Mouse (Mus musculus) small intestine, adult 2 months (tissue): ENCODE measurements around the gene Ppme1. TPM values are rescaled to one million over a fixed set of nuclear protein-coding genes. Genes with fewer than 3 reads are reported as not detected.

Experiments
- H3K27ac ChIP-seq: fragments of 200-500 bp; 2 replicates; pipeline ENCODE4 v1.5.1; 2012; ENCODE audit warnings: low read depth, low read length, control low read depth, inconsistent platforms; ENCODE audit not compliant: insufficient read depth
- H3K27me3 ChIP-seq: fragments of 200-500 bp; 2 replicates; pipeline ENCODE4 v1.6.1; 2012; ENCODE audit warnings: mild to moderate bottlenecking, moderate library complexity, low read length, inconsistent platforms; ENCODE audit not compliant: control insufficient read depth, insufficient read depth
- H3K36me3 ChIP-seq: fragments of 200-500 bp; 2 replicates; pipeline ENCODE4 v1.6.1; 2012; ENCODE audit warnings: mild to moderate bottlenecking, low read length, control low read depth, inconsistent platforms; ENCODE audit not compliant: control insufficient read depth, insufficient read depth
- H3K4me1 ChIP-seq: fragments of 200-500 bp; 2 replicates; pipeline ENCODE4 v1.6.1; 2012; ENCODE audit warnings: low read length, inconsistent platforms, mixed read lengths; ENCODE audit not compliant: control insufficient read depth, insufficient read depth, insufficient read length
- H3K4me3 ChIP-seq: fragments of 200-500 bp; 2 replicates; pipeline ENCODE4 v1.5.1; 2012; ENCODE audit warnings: low read depth, mild to moderate bottlenecking, control low read depth, inconsistent platforms, low read length, moderate library complexity
- CTCF ChIP-seq: fragments of 200-500 bp; IDR thresholded peaks from 2 replicates; pipeline ENCODE4 v1.5.1; 2012; ENCODE audit warnings: low read depth, mild to moderate bottlenecking, control low read depth, inconsistent platforms, low read length, moderate library complexity, mixed read lengths; ENCODE audit not compliant: insufficient replicate concordance, insufficient read length; ENCODE audit errors: extremely low read depth
- POLR2A ChIP-seq: fragments of 200-500 bp; IDR thresholded peaks from 2 replicates; pipeline ENCODE4 v1.6.1; 2012; ENCODE audit warnings: low read depth, mild to moderate bottlenecking, control low read depth, inconsistent platforms, low read length, moderate library complexity
- WGBS: fragments of 180-500 bp; shearing (Covaris S2); methylation state at CpG from one replicate; pipeline ENCODE4 v1.1.7; 2018; 5-methylcytosine and 5-hydroxymethylcytosine counted together
- polyA plus RNA-seq: library from polyadenylated mRNA; depleted of rRNA; stranded (reverse); fragments of >200 nt; gene quantifications from 2 replicates; pipeline ENCODE4 v1.2.3, GENCODE M21; 2012

Ppme1 gene
- polyA plus RNA-seq, 1 experiment, result 45.8 TPM

- 69% methylated on average over 14 of the region's 14 CpGs for WGBS
These were observed 73.1 kb downstream of the Ppme1 start for GRCm38 (mm10) chr7:100298861-100299510.

GRCm38 (mm10) chr7:100296699-100297098 lies 75.4 kb downstream of the Ppme1 start:
- WGBS, result 84% methylated on average over 6 of the region's 6 CpGs
- Histone ChIP-seq H3K27ac (no peak overlapping the region), H3K27me3 (no peaks in the 10 kb centered on the region), H3K4me3 (no peak overlapping the region), H3K4me1 (no peaks in the 10 kb centered on the region), H3K36me3 (no peaks in the 10 kb centered on the region)
- TF ChIP-seq CTCF (no peak), POLR2A (no peak)

More at GRCm38 (mm10) chr7:100298861-100299510, 73.1 kb downstream of the Ppme1 start:
- no peak overlapping the region for H3K4me3 ChIP-seq
- H3K4me1 ChIP-seq, result no peaks in the 10 kb centered on the region
- no peaks in the 10 kb centered on the region; the same call in 1 of the 2 replicates for H3K27me3 ChIP-seq
- TF ChIP-seq CTCF (no peak), POLR2A (no peak)
- no peak overlapping the region for H3K27ac ChIP-seq
- no peaks in the 10 kb centered on the region for H3K36me3 ChIP-seq

GRCm38 (mm10) chr7:100295745-100296144 lies 76.4 kb downstream of the Ppme1 start:
- Histone ChIP-seq H3K4me3 (no peak overlapping the region), H3K4me1 (no peaks in the 10 kb centered on the region), H3K27me3 (no peaks in the 10 kb centered on the region), H3K27ac (no peak overlapping the region), H3K36me3 (no peaks in the 10 kb centered on the region)
- 93% methylated on average over 2 of the region's 2 CpGs for WGBS
- no peak for TF ChIP-seq POLR2A
- TF ChIP-seq CTCF, result no peak

DNA sequence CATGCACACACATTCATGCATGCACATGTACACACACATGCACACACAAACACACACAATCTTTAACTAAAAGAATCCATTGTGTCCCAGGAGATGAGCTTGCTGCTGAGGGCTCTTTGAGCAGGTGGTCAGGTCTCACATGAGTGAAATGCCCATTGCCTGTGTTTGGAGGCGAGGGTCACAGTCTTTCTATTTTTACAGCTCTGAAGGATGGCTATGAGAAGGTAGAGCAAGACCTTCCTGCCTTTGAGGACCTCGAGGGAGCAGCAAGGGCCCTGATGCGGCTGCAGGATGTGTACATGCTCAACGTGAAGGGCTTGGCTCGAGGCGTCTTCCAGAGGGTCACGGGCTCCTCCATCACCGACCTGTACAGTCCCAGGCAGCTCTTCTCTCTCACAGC lies 78.6 kb downstream of the Ppme1 start:
- Histone ChIP-seq H3K27me3 (no peaks in the 10 kb centered on the region), H3K27ac (no peak overlapping the region), H3K36me3 (no peaks in the 10 kb centered on the region), H3K4me3 (no peak overlapping the region), H3K4me1 (no peaks in the 10 kb centered on the region)
- TF ChIP-seq POLR2A (no peak), CTCF (no peak)
- 82% methylated on average over 8 of the region's 8 CpGs for WGBS

- WGBS, result 32% methylated on average over 11 of the region's 11 CpGs
- H3K27ac ChIP-seq, result no peak overlapping the region
- H3K4me3 ChIP-seq, result no peak overlapping the region
- no peak for TF ChIP-seq CTCF
- no peak for TF ChIP-seq POLR2A
- no peaks in the 10 kb centered on the region; the same call in none of the 2 replicates for H3K4me1 ChIP-seq
- H3K27me3 ChIP-seq, result peaks cover 17% of the 10 kb centered on the region
- H3K36me3 ChIP-seq, result no peaks in the 10 kb centered on the region
These were observed 83.5 kb downstream of the Ppme1 start for GRCm38 (mm10) chr7:100288622-100289021.

DNA sequence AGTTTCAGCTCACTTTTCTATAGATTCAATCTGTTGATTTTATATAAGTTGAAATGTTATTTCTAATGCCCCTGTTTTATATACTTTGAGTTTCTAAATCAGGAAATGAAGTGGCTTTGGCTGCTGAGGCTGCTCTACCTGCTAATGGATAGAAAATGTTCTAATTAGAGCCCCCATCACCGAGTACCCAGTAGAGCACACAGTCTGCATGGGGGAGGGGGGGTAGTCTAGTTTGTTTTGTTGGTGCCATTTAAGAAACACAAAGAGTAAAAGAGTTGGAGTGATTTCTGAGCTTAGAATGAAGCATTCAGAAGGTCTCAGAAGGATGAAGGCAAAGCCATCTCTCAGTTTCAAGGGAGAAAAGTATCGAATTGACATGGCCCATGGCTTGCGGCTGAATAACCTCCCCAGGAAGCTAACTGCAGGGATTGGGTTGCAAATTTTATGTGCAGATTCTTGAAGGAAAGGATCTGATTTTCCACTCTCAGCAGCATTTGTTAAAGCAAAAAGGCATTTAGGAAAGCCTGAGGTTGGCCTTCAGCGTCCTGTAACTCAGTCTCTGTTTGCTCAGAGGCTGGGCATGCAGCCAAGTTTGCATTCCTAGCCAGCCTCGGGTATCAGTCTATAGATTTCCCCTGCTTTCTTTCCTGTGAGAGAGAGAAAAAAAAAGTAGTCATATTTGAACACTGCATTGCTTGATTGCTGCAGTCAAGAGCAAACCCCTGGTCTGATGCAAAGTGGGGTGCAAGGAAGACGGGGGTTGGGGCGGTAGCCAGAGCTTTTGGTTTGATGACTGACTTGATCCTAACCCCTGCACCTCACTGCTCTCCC lies 84.1 kb downstream of the Ppme1 start:
- TF ChIP-seq CTCF, result no peak
- no peak for TF ChIP-seq POLR2A
- Histone ChIP-seq H3K27ac (no peak overlapping the region), H3K4me3 (no peak overlapping the region), H3K36me3 (no peaks in the 10 kb centered on the region), H3K4me1 (no peaks in the 10 kb centered on the region; the same call in none of the 2 replicates), H3K27me3 (peaks cover 17% of the 10 kb centered on the region)
- 20% methylated on average over 7 of the region's 7 CpGs for WGBS

- peak within 1 kb of the TSS; percentile 46 for H3K4me3 ChIP-seq
- WGBS, result 1% methylated on average over 53 of the region's 53 CpGs
- peaks cover 17% of the 10 kb centered on the region for H3K27me3 ChIP-seq
- no peaks in the 10 kb centered on the region for H3K36me3 ChIP-seq
- TF ChIP-seq POLR2A, result no peak
- 0 out of 2 replicates have a peak, but pooled peaks have one; percentile 7 for TF ChIP-seq CTCF
- H3K27ac ChIP-seq, result no peak within 1 kb of the TSS
- no peaks in the 10 kb centered on the region; the same call in none of the 2 replicates for H3K4me1 ChIP-seq
These were observed 86.7 kb downstream of the Ppme1 start, which contains the start of gene P4ha3 for GRCm38 (mm10) chr7:100285383-100285782. Gene P4ha3 (plus strand): TSS chr7:100285520.

DNA sequence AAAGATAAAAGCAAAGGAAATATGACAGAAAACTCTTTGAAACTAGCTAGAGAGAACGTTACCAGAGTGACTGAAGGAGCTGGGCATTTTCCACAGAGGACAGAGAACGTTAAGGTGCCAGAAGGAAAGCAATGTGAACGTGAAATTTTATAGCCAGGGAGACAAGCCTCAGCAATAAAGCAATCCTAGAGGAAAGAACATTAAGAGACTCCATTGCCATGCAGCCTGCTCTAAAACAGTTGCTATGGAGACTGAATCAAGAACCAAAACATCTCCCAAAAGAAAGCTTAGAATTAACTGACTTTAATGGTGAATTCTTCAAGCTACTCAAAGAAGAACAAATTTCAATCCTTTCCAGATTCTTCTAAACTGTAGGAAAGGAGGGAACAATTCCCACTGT lies 88.8 kb downstream of the Ppme1 start:
- H3K4me1 ChIP-seq, result no peaks in the 10 kb centered on the region; the same call in none of the 2 replicates
- peaks cover 17% of the 10 kb centered on the region for H3K27me3 ChIP-seq
- no peak for TF ChIP-seq POLR2A
- TF ChIP-seq CTCF, result no peak
- WGBS, result 14% methylated on average over 3 of the region's 3 CpGs
- no peak overlapping the region for H3K4me3 ChIP-seq
- H3K36me3 ChIP-seq, result no peaks in the 10 kb centered on the region
- no peak overlapping the region for H3K27ac ChIP-seq
